Mouse (Mus musculus): ENCODE measurements around the gene Gjb3. TPM values are rescaled to one million over a fixed set of nuclear protein-coding genes. Genes with fewer than 3 reads are reported as not detected.

Gene Gjb3
- polyA plus RNA-seq (2012; ENCODE audit: insufficient read depth, low replicate concordance), result not detected in 2 replicates

- no peaks in the 10 kb centered on the region for H3K9me3 ChIP-seq
- no peak for TF ChIP-seq GATA1 (IDR thresholded peaks at IDR 0.05; ENCODE audit: borderline replicate concordance, low read length)
- TF ChIP-seq FLI1 (IDR thresholded peaks at IDR 0.05; ENCODE audit: low read length), result no peak
- peaks cover 62% of the 10 kb centered on the region for H3K27me3 ChIP-seq (replicated peaks)
- peaks cover 14% of the 10 kb centered on the region for H3K4me1 ChIP-seq
- no peaks in the 10 kb centered on the region for H3K36me3 ChIP-seq (replicated peaks; ENCODE audit: low read length)
- H3K4me3 ChIP-seq (replicated peaks), result peak within 1 kb of the TSS; percentile 80
Measured at GRCm38 (mm10) chr4:127330181-127331100, at the start of gene Gjb3. TSS of gene Gjb3 (minus strand) at chr4:127330844.

- no peak overlapping the region for H3K4me3 ChIP-seq (replicated peaks)
- H3K9me3 ChIP-seq, result no peaks in the 10 kb centered on the region
- H3K27me3 ChIP-seq (replicated peaks), result no peaks in the 10 kb centered on the region
- no peaks in the 10 kb centered on the region for H3K4me1 ChIP-seq
- no peaks in the 10 kb centered on the region for H3K36me3 ChIP-seq (replicated peaks; ENCODE audit: low read length)
- TF ChIP-seq GATA1 (IDR thresholded peaks at IDR 0.05; ENCODE audit: borderline replicate concordance, low read length), result no peak
- no peak for TF ChIP-seq FLI1 (IDR thresholded peaks at IDR 0.05; ENCODE audit: low read length)
Measured at GRCm38 (mm10) chr4:127377344-127377743, 46.7 kb upstream of the Gjb3 start.

GRCm38 (mm10) chr4:127375541-127376177 lies 45.0 kb upstream of the Gjb3 start:
- Histone ChIP-seq H3K4me1 (no peaks in the 10 kb centered on the region), H3K4me3 (replicated peaks) (no peak overlapping the region)

GRCm38 (mm10) chr4:127374645-127375044 lies 44.0 kb upstream of the Gjb3 start:
- no peaks in the 10 kb centered on the region for H3K36me3 ChIP-seq (replicated peaks; ENCODE audit: low read length)
- no peaks in the 10 kb centered on the region for H3K9me3 ChIP-seq
- no peaks in the 10 kb centered on the region for H3K4me1 ChIP-seq
- TF ChIP-seq GATA1 (IDR thresholded peaks at IDR 0.05; ENCODE audit: borderline replicate concordance, low read length) (no peak), FLI1 (IDR thresholded peaks at IDR 0.05; ENCODE audit: low read length) (no peak)
- H3K4me3 ChIP-seq (replicated peaks), result no peak overlapping the region
- H3K27me3 ChIP-seq (replicated peaks), result peaks cover 6% of the 10 kb centered on the region

More at GRCm38 (mm10) chr4:127375541-127376177, 45.0 kb upstream of the Gjb3 start:
- Histone ChIP-seq H3K36me3 (replicated peaks; ENCODE audit: low read length) (no peaks in the 10 kb centered on the region), H3K9me3 (no peaks in the 10 kb centered on the region), H3K27me3 (replicated peaks) (peaks cover 4% of the 10 kb centered on the region)
- TF ChIP-seq GATA1 (IDR thresholded peaks at IDR 0.05; ENCODE audit: borderline replicate concordance, low read length) (no peak), FLI1 (IDR thresholded peaks at IDR 0.05; ENCODE audit: low read length) (no peak)

- no peak overlapping the region for H3K4me3 ChIP-seq (replicated peaks)
- H3K9me3 ChIP-seq, result no peaks in the 10 kb centered on the region
- H3K36me3 ChIP-seq (replicated peaks; ENCODE audit: low read length), result no peaks in the 10 kb centered on the region
- peaks cover 16% of the 10 kb centered on the region for H3K27me3 ChIP-seq (replicated peaks)
- no peak for TF ChIP-seq FLI1 (IDR thresholded peaks at IDR 0.05; ENCODE audit: low read length)
- TF ChIP-seq GATA1 (IDR thresholded peaks at IDR 0.05; ENCODE audit: borderline replicate concordance, low read length), result no peak
- peaks cover under 1% of the 10 kb centered on the region; the same call in 1 of the 2 replicates for H3K4me1 ChIP-seq
Measured at GRCm38 (mm10) chr4:127373491-127373890, 42.8 kb upstream of the Gjb3 start.

GRCm38 (mm10) chr4:127371546-127371945 lies 40.9 kb upstream of the Gjb3 start:
- Histone ChIP-seq H3K27me3 (replicated peaks) (peaks cover 18% of the 10 kb centered on the region), H3K9me3 (no peaks in the 10 kb centered on the region), H3K4me3 (replicated peaks) (no peak overlapping the region), H3K4me1 (peaks cover 4% of the 10 kb centered on the region; the same call in 1 of the 2 replicates), H3K36me3 (replicated peaks; ENCODE audit: low read length) (no peaks in the 10 kb centered on the region)
- TF ChIP-seq GATA1 (IDR thresholded peaks at IDR 0.05; ENCODE audit: borderline replicate concordance, low read length), result no peak
- TF ChIP-seq FLI1 (IDR thresholded peaks at IDR 0.05; ENCODE audit: low read length), result no peak

- Histone ChIP-seq H3K27me3 (replicated peaks) (peaks cover 19% of the 10 kb centered on the region), H3K4me1 (peaks cover 4% of the 10 kb centered on the region; the same call in 1 of the 2 replicates)
- TF ChIP-seq GATA1 (IDR thresholded peaks at IDR 0.05; ENCODE audit: borderline replicate concordance, low read length) (no peak), FLI1 (IDR thresholded peaks at IDR 0.05; ENCODE audit: low read length) (no peak)
Measured at GRCm38 (mm10) chr4:127370447-127370846, 39.8 kb upstream of the Gjb3 start.

GRCm38 (mm10) chr4:127368379-127368973 lies 37.8 kb upstream of the Gjb3 start:
- Histone ChIP-seq H3K4me3 (replicated peaks) (no peak overlapping the region), H3K4me1 (peaks cover 4% of the 10 kb centered on the region; the same call in 1 of the 2 replicates), H3K36me3 (replicated peaks; ENCODE audit: low read length) (no peaks in the 10 kb centered on the region), H3K27me3 (replicated peaks) (peaks cover 23% of the 10 kb centered on the region), H3K9me3 (no peaks in the 10 kb centered on the region)
- TF ChIP-seq FLI1 (IDR thresholded peaks at IDR 0.05; ENCODE audit: low read length) (no peak), GATA1 (IDR thresholded peaks at IDR 0.05; ENCODE audit: borderline replicate concordance, low read length) (no peak)

More at GRCm38 (mm10) chr4:127370447-127370846, 39.8 kb upstream of the Gjb3 start:
- H3K4me3 ChIP-seq (replicated peaks), result no peak overlapping the region
- H3K36me3 ChIP-seq (replicated peaks; ENCODE audit: low read length), result no peaks in the 10 kb centered on the region
- H3K9me3 ChIP-seq, result no peaks in the 10 kb centered on the region

- Histone ChIP-seq H3K36me3 (replicated peaks; ENCODE audit: low read length) (no peaks in the 10 kb centered on the region), H3K9me3 (no peaks in the 10 kb centered on the region), H3K4me3 (replicated peaks) (no peak overlapping the region), H3K27me3 (replicated peaks) (peaks cover 20% of the 10 kb centered on the region), H3K4me1 (peaks cover 4% of the 10 kb centered on the region; the same call in 1 of the 2 replicates)
- TF ChIP-seq FLI1 (IDR thresholded peaks at IDR 0.05; ENCODE audit: low read length) (no peak), GATA1 (IDR thresholded peaks at IDR 0.05; ENCODE audit: borderline replicate concordance, low read length) (no peak)
Measured at GRCm38 (mm10) chr4:127365834-127366233, 35.2 kb upstream of the Gjb3 start.

Data from megakaryocyte, embryonic 14.5 days (primary cell).